Mouse (Mus musculus) embryonic facial prominence, embryonic 15.5 days (tissue): Measurements from ENCODE around the gene Rnf10. TPM values are rescaled to one million over a fixed set of nuclear protein-coding genes. Genes with fewer than 3 reads are reported as not detected.

Source experiments
- ATAC-seq: fragments of 200-750 bp; cut with Nextera tagmentation; 2 replicates; pipeline ENCODE4 v1.8.0; 2017; ENCODE audit warnings: low read depth, moderate TSS enrichment; ENCODE audit not compliant: insufficient number of reproducible peaks, low FRiP score, low TSS enrichment
- H3K27ac ChIP-seq: fragments of 300-500 bp; sonication (generic); replicated peaks from 2 replicates; pipeline ENCODE4 v1.5.1; 2015; ENCODE audit warnings: mild to moderate bottlenecking, inconsistent platforms
- H3K27me3 ChIP-seq: fragments of 300-500 bp; sonication (generic); 2 replicates; pipeline ENCODE4 v1.6.1; 2015; ENCODE audit warnings: inconsistent platforms
- H3K36me3 ChIP-seq: fragments of 300-500 bp; sonication (generic); 2 replicates; pipeline ENCODE4 v1.6.1; 2015; ENCODE audit warnings: mild to moderate bottlenecking, inconsistent platforms
- H3K4me1 ChIP-seq: fragments of 300-500 bp; sonication (generic); 2 replicates; pipeline ENCODE4 v1.6.1; 2015; ENCODE audit warnings: inconsistent platforms
- H3K4me2 ChIP-seq: fragments of 300-500 bp; sonication (generic); replicated peaks from 2 replicates; pipeline ENCODE4 v1.6.1; 2015; ENCODE audit warnings: mild to moderate bottlenecking, inconsistent platforms
- H3K4me3 ChIP-seq: fragments of 300-500 bp; sonication (generic); replicated peaks from 2 replicates; pipeline ENCODE4 v1.5.1; 2015; ENCODE audit warnings: mild to moderate bottlenecking, inconsistent platforms
- H3K9ac ChIP-seq: fragments of 300-500 bp; sonication (generic); 2 replicates; pipeline ENCODE4 v1.6.1; 2015; ENCODE audit warnings: inconsistent platforms
- H3K9me3 ChIP-seq: fragments of 300-500 bp; sonication (generic); replicated peaks from 2 replicates; pipeline ENCODE4 v1.6.1; 2016; ENCODE audit warnings: inconsistent platforms
- WGBS: fragments of 180-500 bp; shearing (Covaris S2); methylation state at CpG from one replicate; pipeline ENCODE4 v1.1.7; 2015; 5-methylcytosine and 5-hydroxymethylcytosine counted together
- polyA plus RNA-seq: library from polyadenylated mRNA; unstranded; fragments of >200 nt; fragmentation: Nextera tagmentation; extraction: Ambion mirVana; gene quantifications from 2 replicates; pipeline ENCODE4 v1.2.1, GENCODE M21; 2015

The Rnf10 gene
- polyA plus RNA-seq, 1 experiment from 2014 or later, result 170 TPM

DNA sequence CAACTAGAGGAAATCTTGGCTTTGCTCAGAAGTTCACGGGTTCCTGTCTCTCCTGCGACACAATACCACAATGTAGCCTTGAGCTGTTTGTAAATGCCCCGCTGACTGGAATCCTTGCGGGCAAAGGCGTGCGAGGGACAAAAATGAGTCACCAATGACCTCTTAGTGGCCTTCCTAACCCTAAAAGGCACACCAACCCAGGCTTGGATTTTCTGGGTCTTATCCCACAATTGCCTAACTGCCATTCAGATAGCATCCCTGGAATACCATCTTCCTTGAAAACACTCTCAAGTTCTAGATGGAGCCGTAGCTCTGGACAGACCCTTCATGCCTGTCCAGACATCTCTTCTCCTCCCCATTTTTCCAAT is 79.9 kb downstream of the Rnf10 start:
- Histone ChIP-seq H3K4me3 (peak overlapping the region; percentile 55), H3K4me1 (peaks cover 28% of the 10 kb centered on the region), H3K27me3 (peaks cover 61% of the 10 kb centered on the region), H3K9me3 (no peaks in the 10 kb centered on the region), H3K9ac (no peak overlapping the region), H3K27ac (no peak overlapping the region), H3K36me3 (no peaks in the 10 kb centered on the region), H3K4me2 (peak overlapping the region; percentile 100)
- ATAC-seq, result no peak
- WGBS, result 15% methylated on average over 7 of the region's 7 CpGs

DNA sequence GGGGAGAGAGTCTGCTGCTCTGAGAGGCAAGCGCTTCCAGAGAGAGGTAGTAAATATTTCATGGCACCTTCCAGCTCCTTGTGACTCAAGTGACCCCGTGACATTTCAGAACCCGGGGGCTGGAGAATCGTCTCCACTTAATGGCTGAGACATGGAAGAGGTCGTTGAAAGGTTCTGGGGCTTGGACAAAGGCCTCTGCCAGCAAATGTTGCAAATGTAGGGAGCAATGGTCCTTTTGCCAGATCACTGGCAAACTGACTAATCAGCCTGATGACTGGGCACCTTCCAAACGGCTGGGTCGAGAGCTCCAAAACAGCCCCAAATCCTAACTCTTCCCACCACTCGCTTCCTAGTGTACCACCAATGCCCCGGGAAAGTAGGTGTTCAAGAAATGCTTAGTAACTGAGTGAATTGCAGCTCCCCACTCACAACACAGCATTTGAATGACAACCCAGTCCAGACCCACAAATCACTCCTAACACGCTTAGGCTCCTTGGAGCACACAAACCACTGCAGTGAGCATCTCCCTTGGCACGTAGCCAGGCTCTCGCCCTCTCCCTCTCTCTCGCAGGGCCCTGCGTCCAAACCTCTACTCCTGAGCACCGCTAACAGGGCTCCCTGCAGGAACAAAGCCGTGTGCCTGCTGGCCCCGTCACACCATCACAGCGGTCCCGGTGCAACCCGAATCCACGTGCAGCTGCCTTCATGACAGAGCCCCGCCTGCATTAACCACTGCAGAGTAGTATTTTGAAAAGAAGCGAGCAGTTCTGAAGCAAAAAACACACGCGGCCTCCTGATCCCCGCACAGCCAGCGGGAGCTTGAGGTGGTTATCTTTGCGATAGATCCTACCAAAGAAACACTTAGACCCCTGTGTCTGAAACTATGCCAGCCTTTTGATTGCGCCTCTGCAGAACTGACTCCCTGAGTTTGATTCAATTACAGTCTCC is 80.5 kb downstream of the Rnf10 start:
- Histone ChIP-seq H3K27me3 (peaks cover 61% of the 10 kb centered on the region), H3K36me3 (no peaks in the 10 kb centered on the region), H3K9me3 (no peaks in the 10 kb centered on the region), H3K4me2 (peak overlapping the region; percentile 100; the same call in 1 of the 2 replicates), H3K27ac (no peak overlapping the region), H3K4me3 (peak overlapping the region; percentile 3; the same call in 1 of the 2 replicates), H3K9ac (no peak overlapping the region), H3K4me1 (peaks cover 33% of the 10 kb centered on the region)
- ATAC-seq, result no peak
- 9% methylated on average over 29 of the region's 29 CpGs for WGBS

Other genes starting within 250 kb of the Rnf10 start
- 39.7 and 50.0 TPM in 2 replicates for gene Gm10401, start 174.6 kb downstream of the Rnf10 start, polyA plus RNA-seq
- 47.8 and 48.2 TPM in 2 replicates for gene Acads, start 153.6 kb downstream of the Rnf10 start, polyA plus RNA-seq
- 41.0 and 42.2 TPM in 2 replicates for gene Unc119b, start 137.9 kb downstream of the Rnf10 start, polyA plus RNA-seq
- gene Mlec, start 114.7 kb downstream of the Rnf10 start, polyA plus RNA-seq, result 95.1 and 98.4 TPM in 2 replicates
- 2.6 and 3.0 TPM in 2 replicates for gene Cabp1, start 78.5 kb downstream of the Rnf10 start, polyA plus RNA-seq
- gene Pop5, start 37.1 kb downstream of the Rnf10 start, polyA plus RNA-seq, result 90.1 and 92.0 TPM in 2 replicates
- gene Coq5, start 6.8 kb upstream of the Rnf10 start, polyA plus RNA-seq, result 37.3 and 37.6 TPM in 2 replicates
- 1,800 and 1,802 TPM in 2 replicates for gene Dynll1, start 28.1 kb upstream of the Rnf10 start, polyA plus RNA-seq
- gene Srsf9, start 54.3 kb upstream of the Rnf10 start, polyA plus RNA-seq, result 263 and 264 TPM in 2 replicates
- 28.7 and 33.9 TPM in 2 replicates for gene Gatc, start 68.3 kb upstream of the Rnf10 start, polyA plus RNA-seq
- 56.4 and 66.2 TPM in 2 replicates for gene Triap1, start 68.3 kb upstream of the Rnf10 start, polyA plus RNA-seq
- gene Cox6a1, start 76.1 kb upstream of the Rnf10 start, polyA plus RNA-seq, result 850 and 892 TPM in 2 replicates
- gene Msi1, start 156.7 kb upstream of the Rnf10 start, polyA plus RNA-seq, result 14.1 and 19.1 TPM in 2 replicates
- not detected in 2 replicates for gene Pla2g1b, start 193.4 kb upstream of the Rnf10 start, polyA plus RNA-seq
- gene Sirt4, start 211.8 kb upstream of the Rnf10 start, polyA plus RNA-seq, result 29.2 and 32.8 TPM in 2 replicates
- 51.5 and 52.8 TPM in 2 replicates for gene Pxn, start 233.8 kb upstream of the Rnf10 start, polyA plus RNA-seq